Mouse (Mus musculus) kidney, postnatal 14 days (tissue): ENCODE results near the gene Sphk1.

Source experiments
- DNase-seq: peaks from one replicate; pipeline ENCODE4 v3.0.0; 2022; ENCODE audit warnings: mixed read lengths

Sphk1 gene

DNA sequence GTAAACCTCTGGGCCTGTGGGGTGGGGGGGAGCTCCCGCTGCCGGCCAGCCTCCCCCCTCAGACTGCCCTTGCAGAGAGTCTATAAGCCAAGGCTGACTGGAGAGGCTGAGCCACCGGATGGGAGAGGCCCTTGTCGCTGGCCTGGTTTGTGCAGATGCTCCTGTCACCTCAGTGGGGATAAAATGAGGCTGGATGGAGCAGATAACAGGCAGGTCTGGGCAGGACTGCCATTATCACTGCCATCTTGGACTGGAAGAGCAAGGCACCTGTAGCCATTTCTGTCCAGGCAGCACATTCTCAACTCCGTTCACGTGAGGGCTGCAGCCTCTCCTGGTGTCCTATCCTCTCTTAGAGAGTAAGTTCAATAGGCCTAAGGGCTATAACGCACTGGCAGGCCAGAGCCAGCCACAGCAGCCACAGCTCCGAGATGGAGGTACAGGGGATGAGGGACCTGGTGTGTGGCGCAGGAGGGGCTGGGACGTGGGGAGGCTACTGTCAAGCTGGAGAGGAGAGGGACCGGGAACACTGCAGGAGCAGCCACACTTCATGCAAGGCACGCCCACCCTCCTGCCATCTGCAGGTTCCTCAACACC, 7.5 kb downstream of the Sphk1 start:
- no peak for DNase-seq

- no peak for DNase-seq
Observed at GRCm38 (mm10) chr11:116541183-116541582, 10.5 kb downstream of the Sphk1 start.

- peak; percentile 59 for DNase-seq
Observed at GRCm38 (mm10) chr11:116543110-116543509, 12.4 kb downstream of the Sphk1 start.

- no peak for DNase-seq
Observed at GRCm38 (mm10) chr11:116547296-116548060, 16.8 kb downstream of the Sphk1 start.

- DNase-seq = no peak
Observed at GRCm38 (mm10) chr11:116548780-116549179, 18.1 kb downstream of the Sphk1 start.

- DNase-seq = no peak
Observed at GRCm38 (mm10) chr11:116549273-116550038, 18.7 kb downstream of the Sphk1 start.

- DNase-seq = peak; percentile 27
Observed at GRCm38 (mm10) chr11:116550748-116551147, 20.0 kb downstream of the Sphk1 start.

DNA sequence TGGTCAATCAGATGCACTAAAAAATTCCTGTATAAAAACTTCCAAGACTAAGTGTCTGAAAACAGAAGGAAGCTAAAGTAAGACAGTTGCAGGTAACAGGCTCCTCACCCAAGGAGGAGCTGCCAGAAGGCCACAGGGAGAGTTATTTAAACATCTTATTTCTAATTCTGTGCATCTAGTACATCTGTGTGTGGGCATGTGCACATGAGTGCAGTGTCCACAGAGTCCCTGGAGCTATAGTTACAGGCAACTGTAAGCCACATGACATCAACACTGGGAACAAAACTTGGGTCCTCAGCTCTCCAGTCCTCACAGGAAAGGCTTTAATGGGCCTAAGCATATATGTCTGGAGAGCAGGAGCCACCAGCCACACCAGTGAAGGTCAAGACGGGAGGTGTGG, 21.5 kb downstream of the Sphk1 start:
- no peak for DNase-seq

GRCm38 (mm10) chr11:116554171-116554878, 23.6 kb downstream of the Sphk1 start:
- peak; percentile 56 for DNase-seq

- no peak for DNase-seq
Observed at GRCm38 (mm10) chr11:116555572-116555971, 24.8 kb downstream of the Sphk1 start.

- no peak for DNase-seq
Observed at GRCm38 (mm10) chr11:116556308-116556707, 25.6 kb downstream of the Sphk1 start.

- no peak for DNase-seq
Observed at GRCm38 (mm10) chr11:116565283-116566041, 34.7 kb downstream of the Sphk1 start.

- no peak for DNase-seq
Observed at GRCm38 (mm10) chr11:116567531-116567930, 36.8 kb downstream of the Sphk1 start.

GRCm38 (mm10) chr11:116570821-116571220, 40.1 kb downstream of the Sphk1 start:
- DNase-seq = no peak

GRCm38 (mm10) chr11:116571767-116572679, 41.3 kb downstream of the Sphk1 start:
- no peak for DNase-seq

- no peak for DNase-seq
Observed at GRCm38 (mm10) chr11:116572756-116573543, 42.2 kb downstream of the Sphk1 start.

GRCm38 (mm10) chr11:116574486-116574885, 43.8 kb downstream of the Sphk1 start:
- DNase-seq = no peak

DNA sequence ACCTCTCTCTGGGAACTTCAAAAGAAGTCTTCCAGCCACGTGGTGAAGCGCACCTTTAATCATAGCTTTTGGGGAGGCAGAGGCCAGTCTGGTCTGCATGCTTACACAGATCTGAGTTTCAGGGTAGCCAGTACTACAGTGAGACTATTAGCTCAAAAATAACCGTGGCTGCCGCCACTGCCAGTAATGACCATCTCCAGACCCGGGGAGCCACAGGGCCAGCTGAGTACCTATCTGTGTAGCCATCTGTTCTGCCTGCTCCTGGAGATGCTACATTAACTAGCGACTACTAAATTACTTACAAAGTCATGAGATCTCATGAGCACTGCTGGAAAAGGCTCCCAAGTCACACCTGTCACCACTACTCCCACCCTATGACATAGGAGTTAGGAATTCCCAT, 44.3 kb downstream of the Sphk1 start:
- no peak for DNase-seq

GRCm38 (mm10) chr11:116575396-116575795, 44.7 kb downstream of the Sphk1 start:
- no peak for DNase-seq

DNA sequence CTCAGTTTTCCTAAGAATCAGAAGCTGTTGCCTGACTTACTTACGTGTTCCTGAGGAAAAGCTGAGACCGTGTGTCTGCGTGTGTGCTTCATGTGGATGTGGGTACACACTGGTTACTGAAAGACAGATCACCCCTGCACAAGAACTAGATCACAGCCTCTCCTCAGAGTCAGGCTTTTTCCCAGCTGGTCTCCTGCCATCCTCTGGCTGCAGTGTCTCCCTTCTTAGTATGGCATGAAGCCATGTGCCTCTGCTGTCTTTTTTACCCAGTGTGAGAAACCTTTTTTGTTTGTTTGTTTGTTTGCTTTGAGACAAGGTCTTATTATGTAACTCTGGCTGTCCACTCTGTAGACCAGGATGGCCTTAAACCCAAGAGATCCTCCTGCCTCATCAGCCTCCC, 48.6 kb downstream of the Sphk1 start:
- no peak for DNase-seq
